Mouse (Mus musculus) embryonic facial prominence, embryonic 10.5 days (tissue): ENCODE measurements around the gene Csrnp3. TPM values are rescaled to one million over a fixed set of nuclear protein-coding genes. Genes with fewer than 3 reads are reported as not detected.

Experiments
- DNase-seq: peaks from one replicate; pipeline ENCODE4 v3.0.0-alpha.2; 2017; ENCODE audit warnings: low spot score
- H3K27ac ChIP-seq: fragments of 300-500 bp; sonication (generic); replicated peaks from 2 replicates; pipeline ENCODE4 v1.5.1; 2016; ENCODE audit warnings: mild to moderate bottlenecking
- H3K27me3 ChIP-seq: fragments of 300-500 bp; sonication (generic); replicated peaks from 2 replicates; pipeline ENCODE4 v1.6.1; 2016; ENCODE audit warnings: low read depth, mild to moderate bottlenecking; ENCODE audit not compliant: poor library complexity, severe bottlenecking
- H3K36me3 ChIP-seq: fragments of 300-500 bp; sonication (generic); replicated peaks from 2 replicates; pipeline ENCODE4 v1.6.1; 2016; ENCODE audit warnings: mild to moderate bottlenecking, moderate library complexity
- H3K4me1 ChIP-seq: fragments of 300-500 bp; sonication (generic); 2 replicates; pipeline ENCODE4 v1.6.1; 2016
- H3K4me3 ChIP-seq: fragments of 300-500 bp; sonication (generic); 2 replicates; pipeline ENCODE4 v1.5.1; 2016; ENCODE audit warnings: mild to moderate bottlenecking, moderate library complexity
- H3K9me3 ChIP-seq: fragments of 300-500 bp; sonication (generic); 2 replicates; pipeline ENCODE4 v1.6.1; 2016; ENCODE audit warnings: mild to moderate bottlenecking
- WGBS: fragments of 180-500 bp; shearing (Covaris S2); methylation state at CpG from one replicate; pipeline ENCODE4 v1.1.7; 2016; 5-methylcytosine and 5-hydroxymethylcytosine counted together
- polyA plus RNA-seq: library from polyadenylated mRNA; unstranded; fragments of >200 nt; fragmentation: Nextera tagmentation; extraction: Ambion mirVana; gene quantifications from 2 replicates; pipeline ENCODE4 v1.2.1, GENCODE M21; 2016

Csrnp3 gene
- polyA plus RNA-seq, 1 experiment from 2014 or later: 5.1 TPM

DNA sequence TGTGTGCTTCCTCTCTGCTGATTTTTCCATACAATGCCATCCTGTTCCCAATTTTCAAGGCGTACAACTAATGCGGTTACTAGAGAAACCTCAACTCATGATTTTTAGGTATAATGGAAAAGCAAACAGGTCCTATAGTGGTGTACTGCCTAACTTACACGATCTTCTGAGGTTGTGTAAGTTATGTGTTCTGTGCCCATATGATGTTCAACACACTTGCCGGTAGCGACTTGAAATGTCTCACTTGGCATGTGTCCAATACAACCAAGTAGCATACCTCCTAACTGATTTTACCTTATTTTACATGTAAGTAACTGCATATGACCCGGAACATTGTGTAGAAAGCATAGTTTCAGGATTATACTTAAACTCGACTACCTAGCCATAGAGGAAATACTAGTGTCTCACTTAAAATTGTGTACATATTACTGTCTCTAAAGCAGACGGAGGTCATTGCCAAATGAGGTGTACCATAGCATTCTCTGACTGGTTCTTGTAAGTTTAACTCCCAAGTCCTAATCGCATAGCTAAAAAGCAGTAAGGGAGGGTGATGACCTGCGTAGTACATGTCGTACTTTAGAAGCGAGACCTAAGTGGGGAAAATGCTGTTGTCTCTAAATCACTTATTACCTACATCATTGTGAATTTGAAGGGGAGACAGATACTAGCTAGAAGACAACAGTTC is 199.0 kb downstream of the Csrnp3 start:
- no peaks in the 10 kb centered on the region for H3K27me3 ChIP-seq
- no peak for DNase-seq
- H3K36me3 ChIP-seq: no peaks in the 10 kb centered on the region
- H3K4me3 ChIP-seq: no peak overlapping the region
- H3K4me1 ChIP-seq: peaks cover 8% of the 10 kb centered on the region; the same call in 1 of the 2 replicates
- 93% methylated on average over 12 of the region's 12 CpGs for WGBS
- H3K27ac ChIP-seq: 0 out of 2 replicates have a peak overlapping the region, but pooled peaks have one; percentile 44
- no peaks in the 10 kb centered on the region for H3K9me3 ChIP-seq

DNA sequence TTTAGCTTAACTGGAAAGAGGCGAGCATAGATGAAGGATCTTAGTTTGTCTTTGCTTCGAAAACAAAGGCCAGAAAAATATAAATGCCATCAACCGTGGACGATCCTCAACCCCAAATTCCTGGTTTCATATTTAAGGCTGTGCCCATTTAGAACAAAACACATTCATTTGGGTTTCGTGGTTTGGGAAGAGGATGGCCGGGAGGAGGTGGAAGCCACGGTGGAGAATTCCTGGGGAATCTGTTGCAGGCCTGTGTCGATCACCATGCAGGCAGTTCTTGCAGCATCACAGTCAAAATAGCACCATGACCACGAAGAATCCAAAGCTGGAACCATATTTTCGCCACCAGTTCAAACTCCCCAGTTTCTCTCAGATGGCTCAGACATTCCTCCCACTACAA is 217.7 kb downstream of the Csrnp3 start:
- H3K4me3 ChIP-seq: no peak overlapping the region
- WGBS: 90% methylated on average over 10 of the region's 10 CpGs

DNA sequence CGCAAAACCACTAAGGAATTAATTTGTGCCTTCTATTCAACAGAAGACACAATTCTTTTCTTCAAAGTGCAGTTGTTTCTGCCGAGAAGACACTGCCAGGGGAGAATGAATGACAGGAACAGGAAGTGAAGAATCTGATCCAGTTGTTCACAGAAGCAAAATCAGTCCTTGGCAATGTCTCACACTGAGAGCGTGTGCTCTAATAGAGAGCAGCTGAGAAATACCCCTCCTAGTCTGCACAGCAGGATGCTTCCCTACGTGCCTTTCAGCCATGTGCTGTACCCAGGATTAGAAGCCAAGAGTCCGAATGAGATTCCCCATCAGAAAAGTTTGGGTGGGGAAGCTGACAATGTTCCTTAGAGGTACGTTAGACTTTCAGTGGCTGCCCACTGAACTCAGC is 223.9 kb downstream of the Csrnp3 start:
- 30% methylated on average over 6 of the region's 6 CpGs for WGBS

More for the DNA sequence above, 217.7 kb downstream of the Csrnp3 start:
- Histone ChIP-seq H3K27me3 (no peaks in the 10 kb centered on the region), H3K36me3 (no peaks in the 10 kb centered on the region), H3K27ac (no peak overlapping the region), H3K4me1 (no peaks in the 10 kb centered on the region), H3K9me3 (no peaks in the 10 kb centered on the region)
- DNase-seq: no peak

DNA sequence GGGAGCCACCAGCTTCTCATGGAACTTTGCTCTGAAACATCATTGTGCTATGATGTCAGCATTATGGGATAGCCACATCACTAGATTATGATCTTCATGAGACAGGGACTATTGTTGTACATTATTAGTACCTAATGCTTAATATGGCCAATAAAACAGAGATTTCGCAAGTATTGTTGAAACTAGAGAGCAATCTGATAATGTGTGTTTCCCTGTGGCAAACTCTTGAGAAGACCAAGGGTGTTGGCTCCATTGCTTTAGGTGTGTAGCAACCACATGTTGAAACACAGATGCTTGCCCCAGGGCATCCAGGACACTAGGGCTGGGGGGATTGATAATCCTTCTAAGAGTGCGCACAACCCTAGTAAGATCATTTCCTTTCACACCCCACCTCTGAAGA is 235.2 kb downstream of the Csrnp3 start:
- no peaks in the 10 kb centered on the region for H3K27me3 ChIP-seq
- no peaks in the 10 kb centered on the region for H3K9me3 ChIP-seq
- DNase-seq: no peak
- H3K27ac ChIP-seq: no peak overlapping the region
- no peaks in the 10 kb centered on the region for H3K4me1 ChIP-seq
- H3K4me3 ChIP-seq: no peak overlapping the region
- 96% methylated on average over 2 of the region's 2 CpGs for WGBS
- H3K36me3 ChIP-seq: no peaks in the 10 kb centered on the region

More for the DNA sequence above, 223.9 kb downstream of the Csrnp3 start:
- Histone ChIP-seq H3K27ac (no peak overlapping the region), H3K4me1 (peaks cover 7% of the 10 kb centered on the region; the same call in 1 of the 2 replicates), H3K4me3 (no peak overlapping the region), H3K27me3 (no peaks in the 10 kb centered on the region), H3K9me3 (no peaks in the 10 kb centered on the region), H3K36me3 (no peaks in the 10 kb centered on the region)
- DNase-seq: no peak

Other genes with a start within 250 kb of the Csrnp3 start
- gene Scn2a, start 225.0 kb upstream of the Csrnp3 start, polyA plus RNA-seq: 1.8 and 2.5 TPM in 2 replicates